Mouse (Mus musculus) spleen, postnatal 36 days (tissue): ENCODE measurements around the gene Creb3l1.

Experiments
- DNase-seq, 2 experiments: peaks; one replicate each; pipeline ENCODE4 v3.0.0; 2022; ENCODE audit warnings: low spot score in 2 of 2, mixed read lengths in 1 of 2

Creb3l1 gene

DNA sequence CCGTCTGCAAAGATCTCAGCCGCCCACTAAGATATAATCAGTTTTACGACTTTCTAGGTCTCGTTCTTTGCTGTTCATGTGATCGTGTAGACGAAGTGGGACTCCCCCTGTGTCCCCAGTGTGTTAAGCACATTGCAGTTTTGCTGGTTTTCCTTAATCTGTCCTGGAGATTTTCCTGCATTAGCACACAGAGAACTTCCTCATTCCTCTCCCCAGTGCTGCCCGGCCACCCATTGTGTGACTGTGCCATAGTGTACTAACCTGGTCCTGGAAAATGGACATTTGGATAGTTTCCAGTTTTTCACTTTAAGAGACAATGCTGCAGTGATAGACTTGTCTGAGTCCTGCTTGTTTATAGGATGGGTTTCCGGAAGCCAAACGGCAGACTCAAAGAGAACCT is 10.0 kb upstream of the Creb3l1 start:
- DNase-seq: no peak

DNA sequence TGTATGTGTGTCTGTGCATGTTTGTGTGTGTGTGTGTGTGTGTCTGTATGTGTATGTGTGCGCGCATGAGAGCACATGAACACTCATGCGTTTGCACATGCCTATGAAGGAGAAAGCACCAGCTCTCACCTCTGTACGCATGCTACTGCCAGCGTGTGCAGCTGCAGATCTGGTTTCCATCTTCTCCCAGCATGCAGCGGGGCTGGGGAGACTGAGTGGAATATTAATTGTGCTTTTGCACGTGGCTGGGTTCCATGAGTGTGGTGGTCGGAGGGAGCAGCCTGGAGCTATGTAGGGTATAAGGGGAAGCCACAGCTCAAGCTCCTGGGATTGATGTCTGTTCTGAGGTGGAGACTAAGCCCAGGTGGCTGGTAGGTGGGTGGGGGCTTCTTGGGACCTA is 6.3 kb upstream of the Creb3l1 start:
- no peak for DNase-seq

DNA sequence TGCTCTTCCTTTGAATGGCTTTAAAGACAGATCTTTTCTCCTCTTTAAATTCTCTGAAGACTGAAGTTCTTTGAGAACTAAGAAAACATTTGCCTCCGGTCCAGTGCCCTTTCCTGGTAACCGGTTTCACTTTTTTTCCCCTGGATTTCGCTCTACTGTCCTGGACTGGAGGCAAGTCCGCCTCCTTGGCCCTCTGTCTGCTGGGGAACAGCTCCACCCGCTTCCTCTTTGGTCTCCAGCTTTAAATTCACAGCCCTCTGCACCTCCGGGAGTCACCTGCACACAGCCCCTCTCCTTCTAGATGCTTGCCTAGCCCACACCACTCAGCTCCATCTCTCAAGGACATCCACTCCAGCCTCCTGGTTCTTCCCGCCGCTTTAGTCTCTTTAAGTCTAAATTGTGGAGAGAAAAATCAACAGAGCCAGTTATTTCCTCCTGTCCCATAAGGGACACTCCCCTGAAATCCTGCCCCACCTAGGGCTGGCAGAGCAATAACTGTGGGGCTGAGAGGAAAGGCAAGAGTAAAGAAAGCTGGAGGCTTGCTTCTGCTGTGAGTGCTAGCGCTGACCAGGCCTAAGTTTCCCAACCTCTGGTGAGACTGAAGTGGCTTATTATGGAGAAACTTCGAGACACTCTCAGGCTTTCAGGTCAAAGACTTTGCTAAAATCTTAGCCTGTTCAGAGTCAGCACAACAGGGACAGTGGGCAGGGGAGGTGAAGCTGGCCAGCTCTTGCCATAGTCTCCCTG is 5.3 kb upstream of the Creb3l1 start:
- no peak for DNase-seq

DNA sequence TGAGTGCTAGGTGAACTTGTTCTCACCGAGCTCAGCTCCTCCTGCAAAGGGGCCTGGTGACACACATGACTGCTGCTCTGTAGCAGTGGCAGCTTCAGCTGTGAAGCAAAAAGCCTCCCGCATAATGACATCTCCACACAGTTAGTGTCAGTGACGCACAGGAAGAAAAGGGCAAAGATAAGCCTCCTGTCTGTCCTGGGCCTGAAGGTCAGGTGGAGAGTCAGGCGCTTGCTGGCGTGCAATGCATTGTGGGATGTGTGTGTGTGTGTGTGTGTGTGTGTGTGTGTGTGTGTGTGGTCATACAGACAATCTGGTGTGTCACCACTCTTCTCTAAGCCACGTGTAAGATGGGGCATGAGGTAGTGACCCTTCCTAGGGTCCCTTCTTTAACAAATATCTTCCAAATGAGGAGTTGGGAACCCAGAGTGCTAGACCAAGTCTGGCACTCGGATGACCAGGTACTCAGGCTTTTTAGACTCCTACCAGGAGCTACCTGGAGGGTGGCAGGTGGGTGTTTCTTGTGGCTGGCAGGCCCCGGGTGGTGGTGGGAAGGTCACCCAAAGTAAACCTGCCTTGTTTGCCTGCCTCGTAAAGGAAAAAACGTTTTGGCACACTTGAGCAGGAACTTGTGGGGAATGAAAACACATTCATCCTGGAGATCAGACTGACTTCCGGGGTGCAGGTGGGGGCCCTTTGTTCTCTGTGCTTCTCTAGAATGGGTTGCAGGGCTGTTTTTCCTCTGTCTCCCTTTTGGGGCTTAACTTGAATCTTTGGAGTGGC is 3.7 kb upstream of the Creb3l1 start:
- DNase-seq: no peak

DNA sequence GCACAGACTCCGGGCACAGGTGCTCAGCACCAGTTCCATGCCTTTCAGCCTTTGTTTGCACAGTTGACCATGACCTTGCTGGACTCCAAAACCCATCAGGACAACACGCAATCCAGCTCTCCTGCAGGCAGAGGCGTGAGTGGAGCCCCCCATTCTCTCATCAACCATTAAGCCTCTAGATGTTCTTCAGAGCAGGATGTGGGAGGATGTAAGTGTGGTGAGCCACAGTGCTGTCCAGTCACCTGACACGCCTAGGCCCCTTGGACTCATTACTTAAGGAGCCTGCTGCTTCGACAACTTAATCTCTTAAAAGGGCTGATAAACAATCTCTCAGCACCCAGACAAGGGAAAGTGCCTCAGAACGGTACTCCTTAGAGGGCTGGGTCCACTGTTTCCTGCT is 1.7 kb upstream of the Creb3l1 start:
- DNase-seq: no peak

DNA sequence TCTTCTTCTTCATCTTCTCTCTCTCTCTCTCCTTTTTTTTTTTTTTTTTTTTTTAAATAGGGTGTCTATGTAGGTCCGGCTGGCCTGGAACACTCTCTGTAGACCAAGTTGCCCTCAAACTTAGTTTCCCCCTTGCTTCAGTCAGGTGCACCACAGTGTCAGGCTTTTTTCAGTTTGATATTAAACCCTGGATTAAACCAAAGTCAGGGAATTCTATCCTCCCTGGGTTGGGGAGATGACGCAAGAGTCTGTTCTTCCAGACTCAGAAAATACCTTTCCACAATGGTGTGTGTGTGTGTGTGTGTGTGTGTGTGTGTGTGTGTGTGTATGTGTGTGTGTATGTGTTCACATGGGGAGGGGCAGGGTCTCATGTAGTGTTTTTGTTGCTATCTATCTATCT is 900 bp upstream of the Creb3l1 start:
- DNase-seq: no peak

DNA sequence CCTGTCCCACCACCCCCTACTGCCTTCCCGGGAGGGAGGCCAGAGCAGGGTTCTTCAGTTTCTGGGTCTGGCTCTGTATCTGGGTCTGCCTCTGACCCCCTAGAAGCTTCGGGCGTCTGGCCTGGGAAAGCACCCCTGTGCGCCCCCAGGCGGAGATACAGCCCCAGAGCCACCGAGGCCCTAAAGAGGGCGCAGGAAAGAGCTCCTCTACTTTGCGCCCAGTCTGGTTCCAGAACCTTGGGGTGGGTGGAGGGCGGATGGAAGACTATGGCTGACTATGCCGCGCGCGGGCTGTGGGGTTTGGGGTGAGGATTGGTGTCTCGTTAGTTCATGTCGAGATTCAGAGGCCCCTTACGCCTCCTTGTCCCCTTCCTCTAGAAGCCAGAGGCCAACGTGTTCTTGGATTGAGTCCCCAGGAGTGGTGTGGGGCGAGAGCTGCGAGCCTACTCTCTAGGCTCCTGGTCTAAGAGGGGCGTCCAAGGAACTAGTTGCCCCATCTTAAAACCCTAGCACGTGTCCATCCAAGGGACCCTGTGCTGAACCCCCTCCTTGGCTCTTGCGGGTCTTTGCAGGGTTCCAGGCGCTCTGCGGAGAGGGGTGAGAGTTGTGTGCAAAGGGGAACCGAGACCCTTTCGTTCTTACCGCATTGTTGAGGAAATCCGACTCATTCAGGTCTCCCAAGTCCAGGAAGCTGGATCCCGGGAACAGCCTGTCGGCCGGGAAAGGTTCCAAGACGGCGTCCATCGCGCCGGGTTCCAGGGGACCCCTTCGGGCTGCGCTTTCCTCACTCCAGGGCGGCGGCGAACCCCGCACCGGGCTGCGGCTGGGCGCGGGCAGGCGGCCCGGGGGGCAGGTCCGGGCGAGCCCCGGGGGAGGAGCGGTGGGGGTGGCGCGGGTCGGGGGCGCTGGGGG is 684 bp downstream of the Creb3l1 start:
- DNase-seq: peak in 1 of 2 experiments; percentile 6

DNA sequence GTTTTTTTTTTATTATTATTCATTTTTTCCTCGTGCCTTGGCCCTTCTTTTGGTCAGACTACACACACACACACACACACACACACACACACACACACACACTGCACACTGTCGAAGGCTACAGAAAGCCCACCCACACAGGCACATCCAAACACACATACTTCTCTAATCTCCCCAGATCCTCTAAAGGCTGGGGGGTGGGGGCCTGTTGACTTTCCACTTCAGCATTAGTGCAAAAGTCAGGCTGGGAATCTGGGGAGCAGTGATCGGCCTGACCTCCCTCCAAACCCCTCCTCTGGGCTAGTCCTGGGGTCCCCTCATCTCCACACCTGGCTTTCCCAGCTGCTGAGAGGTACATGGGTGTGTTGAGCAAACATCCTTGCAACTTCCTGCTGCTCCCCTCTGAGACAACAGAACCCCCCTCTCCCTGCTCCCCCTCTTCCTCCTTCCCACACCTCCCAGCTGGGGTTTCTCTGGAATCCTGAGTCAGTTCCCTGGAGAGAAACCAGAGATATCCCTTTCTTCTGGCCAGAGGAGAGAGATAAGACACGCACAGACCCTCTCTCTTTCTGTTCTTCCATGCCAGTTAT is 3.5 kb downstream of the Creb3l1 start:
- DNase-seq: no peak

DNA sequence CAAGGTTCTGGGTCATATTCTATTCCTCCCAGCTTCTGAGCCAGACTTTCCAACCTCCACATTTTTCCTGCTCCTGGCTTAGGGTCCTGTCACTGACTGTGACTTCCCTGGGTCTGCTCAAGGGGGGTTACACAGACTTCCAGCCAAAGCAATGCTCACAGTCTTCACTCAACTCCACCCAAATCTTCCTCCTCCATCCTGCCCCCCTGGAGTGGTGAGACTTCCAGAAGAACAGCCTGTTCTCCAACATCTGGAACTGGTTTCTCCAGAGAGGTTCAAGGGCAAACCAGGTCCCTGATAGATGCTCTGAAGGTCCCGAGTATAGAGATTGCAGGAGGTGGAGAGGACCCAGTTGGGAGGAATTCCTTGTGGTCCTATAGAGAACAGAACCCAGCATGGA is 6.9 kb downstream of the Creb3l1 start:
- DNase-seq: no peak

DNA sequence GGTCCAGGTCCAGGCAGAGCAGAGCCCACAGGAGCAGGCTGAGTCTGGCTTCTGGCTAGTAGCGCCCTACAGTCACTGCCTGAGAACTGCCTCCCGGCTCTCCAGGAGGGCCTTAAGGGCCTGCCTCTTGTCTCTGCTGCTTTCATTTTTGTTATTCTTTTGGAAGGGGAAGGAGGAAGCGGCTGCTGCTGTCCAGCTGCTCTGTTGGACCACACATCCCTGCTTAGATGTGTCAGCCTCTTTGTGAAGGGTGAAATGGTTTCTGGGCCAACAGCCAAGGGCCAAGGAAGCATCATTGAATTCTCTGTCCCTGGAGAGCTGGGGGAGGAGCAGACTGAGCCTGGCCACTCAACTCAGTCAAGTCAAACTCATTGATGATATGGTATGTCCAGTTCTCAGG is 7.3 kb downstream of the Creb3l1 start:
- DNase-seq: peak; percentile 14 to 27

DNA sequence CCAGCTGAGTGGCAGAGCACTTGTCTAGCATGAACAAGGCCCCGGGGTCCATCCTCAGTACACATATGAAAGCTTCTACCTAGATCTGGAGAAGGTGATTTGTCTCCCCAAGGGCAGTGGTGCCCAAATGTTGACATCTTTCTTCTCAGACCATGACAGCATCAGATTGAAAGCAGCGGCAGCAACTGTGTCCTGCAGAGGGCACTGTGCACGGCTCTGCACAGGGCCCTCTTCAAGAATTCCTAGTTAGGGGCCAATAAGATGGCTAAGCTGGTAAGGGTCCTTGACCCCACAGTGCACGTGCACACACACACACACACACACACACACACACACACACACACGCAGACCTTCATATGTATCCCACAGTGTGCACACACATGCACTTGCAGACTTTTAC is 9.4 kb downstream of the Creb3l1 start:
- DNase-seq: no peak

DNA sequence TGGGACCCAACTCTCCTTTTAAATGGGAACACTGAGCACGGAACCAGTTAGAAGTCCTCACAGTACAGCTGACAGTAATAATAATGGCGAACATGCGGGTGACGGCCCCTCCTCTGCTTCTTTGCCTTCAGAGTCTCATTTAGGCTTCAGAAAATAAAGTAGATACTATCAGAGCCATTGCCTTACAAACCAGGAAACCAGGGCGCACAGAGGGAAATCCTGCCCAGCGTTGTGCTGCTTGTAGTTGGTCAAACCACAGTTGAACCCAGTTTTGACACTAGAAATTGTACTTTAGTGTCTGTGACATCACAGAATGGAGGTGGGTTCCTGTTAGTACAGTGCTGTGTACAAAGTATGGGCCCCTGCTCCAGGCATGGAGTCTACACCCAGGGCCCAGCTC is 10.1 kb downstream of the Creb3l1 start:
- no peak for DNase-seq

DNA sequence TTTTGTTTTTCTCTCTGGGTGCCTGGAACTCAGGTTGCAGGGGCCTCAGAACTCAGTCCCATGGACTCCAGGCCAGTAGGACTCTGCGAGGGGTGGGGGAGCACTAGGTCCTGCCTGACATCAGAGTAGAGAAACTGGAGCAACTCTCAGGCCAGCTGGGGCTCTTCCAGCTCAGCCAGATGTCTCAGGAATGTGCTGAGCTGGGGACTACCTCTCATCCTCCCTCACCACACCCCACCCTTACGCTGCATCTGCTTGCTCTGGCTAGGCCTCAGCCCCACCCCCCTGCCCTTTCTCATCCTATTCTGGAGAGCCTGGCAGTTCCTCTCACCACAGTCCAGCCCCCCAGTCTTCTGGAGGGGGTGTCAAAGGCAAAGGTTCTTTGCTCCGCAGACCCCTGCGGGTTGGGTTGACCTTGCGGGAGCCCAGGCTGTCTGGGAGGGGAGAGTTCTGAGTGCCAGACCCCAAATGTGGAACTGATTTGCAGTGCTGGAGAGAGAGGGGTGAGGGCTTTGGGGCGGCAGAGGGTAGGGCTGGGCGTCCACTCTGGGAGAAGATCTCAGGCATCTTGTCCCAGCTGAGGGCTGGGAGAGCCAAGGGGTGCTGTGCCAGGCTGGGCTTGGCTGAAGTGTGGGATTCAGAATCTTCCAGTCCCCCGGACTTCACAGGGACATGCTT is 11.4 kb downstream of the Creb3l1 start:
- no peak for DNase-seq

DNA sequence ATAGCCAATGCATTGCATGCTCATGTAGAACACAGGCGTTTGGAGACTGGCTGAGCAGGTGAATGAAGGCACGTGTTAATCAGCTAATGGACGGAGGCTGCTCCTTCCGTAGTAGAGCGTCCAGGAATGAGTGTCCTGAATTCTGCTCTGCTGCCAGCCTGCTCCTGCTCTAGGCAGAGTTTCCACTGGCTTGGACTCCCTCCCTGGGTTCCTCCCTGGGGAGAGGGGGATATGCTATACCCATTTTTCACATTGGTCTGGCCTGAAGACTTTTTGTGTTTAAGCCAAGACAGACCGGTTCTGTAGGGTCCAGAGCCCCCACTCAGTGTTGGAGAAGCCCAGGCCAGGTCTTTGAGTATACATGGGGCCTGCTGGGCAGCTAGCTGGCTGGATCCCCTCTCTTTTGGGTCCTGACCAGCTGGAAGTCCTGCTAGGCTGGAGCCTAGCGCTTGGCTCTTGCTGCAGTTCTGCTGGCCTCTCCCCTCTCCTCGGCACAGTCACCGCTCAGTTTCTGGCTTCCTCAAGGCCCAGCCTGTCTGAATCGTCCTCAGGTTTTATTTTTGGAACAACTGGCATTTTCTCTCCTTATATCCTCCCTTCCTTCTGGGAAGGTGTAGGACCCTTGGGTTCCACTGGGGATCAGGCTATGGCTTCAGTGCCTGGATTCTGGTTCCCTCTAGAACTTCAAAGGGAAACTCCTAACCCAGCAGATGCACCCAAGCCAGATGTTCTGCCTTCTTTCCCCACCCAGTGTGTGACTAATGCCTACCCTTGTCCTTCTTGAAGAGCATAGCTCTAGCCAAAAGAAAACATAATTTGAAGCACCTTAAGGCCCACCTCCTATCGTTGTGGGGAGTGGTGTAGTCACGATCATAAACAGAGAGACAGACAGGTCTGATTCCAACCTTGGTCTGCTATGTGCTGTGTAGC is 12.6 kb downstream of the Creb3l1 start:
- no peak for DNase-seq

DNA sequence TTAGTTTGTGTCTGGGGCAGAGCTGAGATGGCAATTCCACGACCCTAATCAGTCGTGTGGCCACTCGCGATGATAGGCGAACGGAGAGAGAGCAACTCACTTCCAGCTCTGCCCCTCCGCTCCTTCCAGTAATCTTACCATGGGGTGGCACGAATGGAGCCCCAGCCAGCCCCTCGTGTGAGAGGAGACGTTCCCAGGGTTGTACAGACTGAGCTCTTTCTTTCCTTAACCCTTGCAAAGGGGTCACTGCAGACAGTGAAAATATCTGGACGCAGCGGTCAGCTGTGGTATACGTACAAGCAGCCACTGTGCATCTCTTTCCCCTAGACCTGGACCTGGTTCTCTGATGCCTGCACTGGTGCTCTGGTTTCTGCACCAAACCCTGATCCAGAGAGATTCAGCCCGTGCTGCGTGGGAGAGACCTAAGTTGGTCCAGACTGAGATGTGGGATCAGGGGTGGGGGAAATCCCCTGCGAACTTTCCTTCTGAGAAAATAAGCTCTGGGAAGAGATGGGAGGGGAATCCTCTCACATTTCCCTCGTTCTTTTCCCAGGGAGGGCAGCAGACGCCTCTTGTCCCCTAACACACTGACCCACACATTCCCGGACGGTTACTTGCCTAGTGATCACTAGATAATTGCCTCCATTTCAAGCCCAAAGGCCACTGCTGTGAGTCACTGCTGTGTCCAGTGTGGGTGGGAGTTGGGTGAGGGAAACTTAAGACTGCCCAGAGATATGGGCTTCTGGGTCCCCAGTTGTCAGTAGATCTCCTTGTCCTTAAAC is 15.5 kb downstream of the Creb3l1 start:
- no peak for DNase-seq

DNA sequence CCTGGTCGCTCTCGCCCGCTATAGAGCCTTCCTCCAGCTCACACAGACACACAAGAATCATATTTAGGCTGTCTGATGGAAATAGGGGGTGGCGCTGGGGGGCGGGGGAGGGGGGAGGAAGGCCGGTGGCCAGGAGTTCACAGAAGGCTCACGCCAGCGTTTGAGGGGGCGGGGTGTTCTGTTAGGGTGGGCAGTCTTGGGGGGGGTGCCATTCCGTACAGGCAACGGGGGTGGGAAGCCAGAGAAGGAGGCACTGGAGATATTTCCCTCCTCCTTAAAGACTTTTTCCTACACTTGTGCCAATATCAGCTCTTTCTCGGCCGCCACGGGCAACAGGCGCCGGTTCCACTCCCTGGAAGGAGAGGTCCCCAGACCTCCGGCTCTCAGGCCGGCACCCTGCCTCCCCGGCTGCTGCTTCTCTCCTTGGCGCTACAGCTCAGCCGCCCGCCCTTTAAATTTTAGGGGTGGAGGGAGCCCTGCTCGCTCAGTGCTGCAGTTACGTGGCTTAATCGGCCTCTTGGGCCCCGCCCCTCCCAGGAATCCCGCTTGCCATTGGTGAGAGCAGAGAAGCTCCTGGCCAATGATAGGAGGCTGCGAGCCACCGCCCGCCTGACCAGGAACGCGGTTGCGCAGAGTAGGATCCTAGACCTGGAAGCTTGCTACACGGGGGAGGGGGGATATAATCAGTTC is 16.2 kb downstream of the Creb3l1 start:
- DNase-seq: peak; percentile 94

DNA sequence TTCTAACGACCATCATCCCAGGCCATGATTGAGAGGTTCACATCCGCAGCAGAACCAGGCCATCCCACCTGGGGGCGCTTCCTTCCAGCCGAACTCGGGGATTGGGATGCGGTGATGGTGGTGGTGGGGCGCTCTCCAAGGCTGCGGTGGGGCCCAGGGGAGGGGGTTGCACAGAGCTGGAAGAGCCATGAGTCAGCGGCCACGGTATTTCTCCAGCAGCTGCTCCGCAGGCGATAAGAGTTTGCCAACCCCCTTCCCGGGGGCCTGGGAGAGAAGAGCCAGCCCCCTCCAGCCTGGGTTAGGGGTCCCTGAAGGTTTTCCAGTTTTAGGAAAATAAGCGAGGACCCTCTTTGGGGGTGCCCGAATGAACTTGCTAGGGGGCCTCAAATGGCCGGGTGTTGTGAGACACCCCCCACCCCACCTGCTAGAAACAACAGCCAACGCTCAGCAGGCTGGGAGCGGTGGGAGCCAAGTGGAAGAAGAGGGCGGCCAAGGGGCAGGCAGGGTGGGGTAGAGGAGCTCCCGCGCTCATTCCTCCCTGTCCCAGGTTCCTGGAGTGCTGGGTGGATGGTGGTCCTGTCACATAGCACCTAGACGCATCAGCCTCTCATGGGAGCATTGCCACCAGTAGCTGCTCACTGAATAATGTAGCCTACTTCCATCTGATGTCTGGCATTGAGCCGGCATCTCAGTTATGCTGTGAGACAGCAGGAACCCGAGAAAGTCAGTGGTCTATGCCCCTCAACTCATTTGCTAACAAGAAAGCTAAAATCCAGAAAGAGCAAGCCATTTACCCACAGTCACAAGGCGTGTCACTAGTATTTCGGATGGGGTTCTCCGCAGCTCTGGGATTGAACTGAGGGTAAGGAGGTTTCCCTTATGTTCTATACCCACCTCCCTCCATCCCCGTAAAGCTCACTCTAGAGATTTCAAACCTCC is 17.1 kb downstream of the Creb3l1 start:
- DNase-seq: no peak

DNA sequence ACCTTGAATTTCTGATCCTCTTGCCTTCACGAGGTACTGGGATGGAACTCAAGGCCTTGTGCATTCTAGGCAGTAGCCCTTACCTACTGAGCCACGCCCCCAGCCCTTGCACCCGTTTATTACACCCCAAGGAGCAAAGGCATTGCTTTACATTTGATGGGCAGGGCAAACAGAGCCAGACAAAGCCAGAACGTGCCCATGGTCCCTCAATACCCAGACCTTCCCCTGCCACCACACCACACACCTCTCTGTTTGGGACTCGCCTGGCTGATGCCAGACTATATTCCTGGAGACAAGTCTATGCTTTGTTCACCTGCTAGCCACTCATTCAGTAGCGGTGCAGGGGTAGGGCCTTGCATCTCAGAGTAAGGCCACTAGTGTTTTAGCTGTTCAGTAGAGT is 17.8 kb downstream of the Creb3l1 start:
- no peak for DNase-seq
